Mouse (Mus musculus) limb, embryonic 10.5 days (tissue): Measurements from ENCODE around the gene Tcea2. TPM values are rescaled to one million over a fixed set of nuclear protein-coding genes. Genes with fewer than 3 reads are reported as not detected.

Experiments used
- DNase-seq: peaks from one replicate; pipeline ENCODE4 v3.0.0-alpha.2; 2017; ENCODE audit warnings: low spot score
- H3K27ac ChIP-seq: fragments of 300-500 bp; sonication (generic); 2 replicates; pipeline ENCODE4 v1.5.1; 2016; ENCODE audit warnings: mild to moderate bottlenecking
- H3K27me3 ChIP-seq: fragments of 300-500 bp; sonication (generic); 2 replicates; pipeline ENCODE4 v1.6.1; 2016; ENCODE audit warnings: low read depth, mild to moderate bottlenecking; ENCODE audit not compliant: poor library complexity, severe bottlenecking
- H3K36me3 ChIP-seq: fragments of 300-500 bp; sonication (generic); 2 replicates; pipeline ENCODE4 v1.6.1; 2016; ENCODE audit warnings: mild to moderate bottlenecking, moderate library complexity
- H3K4me1 ChIP-seq: fragments of 300-500 bp; sonication (generic); 2 replicates; pipeline ENCODE4 v1.6.1; 2016
- H3K4me3 ChIP-seq: fragments of 300-500 bp; sonication (generic); 2 replicates; pipeline ENCODE4 v1.5.1; 2016; ENCODE audit warnings: mild to moderate bottlenecking, moderate library complexity
- H3K9me3 ChIP-seq: fragments of 300-500 bp; sonication (generic); replicated peaks from 2 replicates; pipeline ENCODE4 v1.6.1; 2016; ENCODE audit warnings: mild to moderate bottlenecking
- WGBS: fragments of 180-500 bp; shearing (Covaris S2); methylation state at CpG from one replicate; pipeline ENCODE4 v1.1.7; 2016; 5-methylcytosine and 5-hydroxymethylcytosine counted together
- polyA plus RNA-seq: library from polyadenylated mRNA; unstranded; fragments of >200 nt; fragmentation: Nextera tagmentation; extraction: Ambion mirVana; gene quantifications from 2 replicates; pipeline ENCODE4 v1.2.1, GENCODE M21; 2016

The Tcea2 gene
- polyA plus RNA-seq, 1 experiment from 2014 or later, result 25.8 TPM

GRCm38 (mm10) chr2:181658930-181659555, 21.1 kb upstream of the Tcea2 start:
- Histone ChIP-seq H3K36me3 (peaks cover 48% of the 10 kb centered on the region), H3K27ac (peak overlapping the region; percentile 73; the same call in 1 of the 2 replicates), H3K9me3 (no peaks in the 10 kb centered on the region), H3K27me3 (no peaks in the 10 kb centered on the region), H3K4me1 (peaks cover 62% of the 10 kb centered on the region), H3K4me3 (no peak overlapping the region)
- peak; percentile 47 for DNase-seq
- WGBS, result 39% methylated on average over 17 of the region's 17 CpGs

DNA sequence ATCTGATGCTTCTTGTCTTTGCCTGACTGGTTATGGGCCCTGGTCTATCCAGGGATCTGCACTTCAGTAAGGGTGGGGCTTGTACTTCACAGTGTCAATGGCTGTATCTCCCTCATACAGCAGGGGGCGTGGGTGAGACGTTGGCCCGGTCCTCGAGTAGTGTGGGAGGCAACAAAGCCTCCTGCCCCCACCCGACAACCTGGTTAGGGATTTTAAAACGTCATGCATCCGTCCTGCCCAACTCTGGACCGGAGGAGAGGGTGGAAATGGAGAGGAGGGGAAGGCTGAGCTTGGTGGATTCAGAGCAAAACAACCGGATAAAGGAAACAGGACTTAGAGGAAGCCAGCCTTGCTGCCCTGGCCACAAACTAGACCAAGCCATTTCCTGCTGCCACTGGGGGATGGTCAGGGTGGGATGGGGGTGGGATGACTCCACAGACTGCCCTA, 20.5 kb upstream of the Tcea2 start:
- H3K4me3 ChIP-seq, result no peak overlapping the region
- WGBS, result 11% methylated on average over 9 of the region's 9 CpGs
- peaks cover 42% of the 10 kb centered on the region for H3K36me3 ChIP-seq
- H3K27me3 ChIP-seq, result no peaks in the 10 kb centered on the region
- H3K27ac ChIP-seq, result peak overlapping the region; percentile 73
- H3K9me3 ChIP-seq, result no peaks in the 10 kb centered on the region
- peaks cover 63% of the 10 kb centered on the region for H3K4me1 ChIP-seq
- peak; percentile 69 for DNase-seq

DNA sequence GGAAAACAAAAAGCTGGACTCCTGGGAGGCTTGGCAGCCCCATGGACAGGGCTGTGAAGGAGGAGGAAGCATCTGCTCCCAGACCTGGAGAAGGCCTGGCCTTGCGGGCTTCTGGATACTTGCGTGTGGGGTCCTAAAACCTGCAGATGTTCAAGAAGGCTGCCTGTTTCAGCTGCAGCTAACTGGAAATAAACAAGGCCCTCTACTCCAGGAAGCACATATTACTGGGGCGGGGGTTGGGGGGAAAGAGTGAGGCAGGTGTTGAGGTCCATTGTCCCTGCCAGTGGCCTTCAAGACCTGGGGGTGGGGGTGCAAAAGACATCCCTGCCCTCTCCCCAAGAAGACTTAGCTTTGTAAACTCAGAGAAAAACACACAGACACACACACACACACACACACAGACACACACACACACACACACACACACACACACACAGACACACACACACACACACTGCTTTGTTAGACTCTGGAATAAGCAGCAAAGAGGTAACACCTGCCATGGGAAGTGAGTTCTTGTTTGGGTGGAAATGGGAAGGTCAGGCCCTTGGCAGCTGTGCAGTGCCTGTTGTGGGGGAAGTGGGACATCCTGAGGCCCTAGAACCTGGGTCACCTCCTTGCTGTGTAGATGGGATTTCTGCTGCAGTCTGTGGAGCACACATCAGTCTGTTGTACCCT, 17.4 kb upstream of the Tcea2 start:
- no peak for DNase-seq
- Histone ChIP-seq H3K9me3 (no peaks in the 10 kb centered on the region), H3K36me3 (peaks cover 12% of the 10 kb centered on the region; the same call in 1 of the 2 replicates), H3K27me3 (peaks cover 10% of the 10 kb centered on the region), H3K27ac (peak overlapping the region; percentile 66), H3K4me3 (no peak overlapping the region), H3K4me1 (peaks cover 52% of the 10 kb centered on the region)
- WGBS, result 84% methylated on average over 3 of the region's 3 CpGs

DNA sequence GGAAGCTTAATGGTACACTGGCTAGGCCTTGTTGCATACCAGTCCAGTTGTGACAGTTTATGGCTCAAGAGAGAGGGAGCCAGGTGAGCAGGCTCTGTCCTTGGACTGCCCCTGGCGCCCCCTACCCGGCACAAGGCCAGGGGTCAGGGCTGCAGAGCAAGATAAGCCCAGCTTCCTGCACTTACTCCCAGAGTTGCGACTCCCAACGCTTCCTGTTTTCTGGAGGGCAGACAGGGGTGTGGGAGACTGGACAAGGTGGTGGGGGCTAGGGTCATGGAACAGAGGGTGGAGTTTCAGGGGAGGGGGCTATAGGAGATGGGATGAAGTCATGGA, 16.8 kb upstream of the Tcea2 start:
- Histone ChIP-seq H3K4me3 (no peak overlapping the region), H3K36me3 (peaks cover 7% of the 10 kb centered on the region; the same call in 1 of the 2 replicates), H3K4me1 (peaks cover 50% of the 10 kb centered on the region), H3K27me3 (peaks cover 15% of the 10 kb centered on the region), H3K27ac (peak overlapping the region; percentile 66), H3K9me3 (no peaks in the 10 kb centered on the region)
- DNase-seq, result no peak
- 22% methylated on average over 4 of the region's 4 CpGs for WGBS

DNA sequence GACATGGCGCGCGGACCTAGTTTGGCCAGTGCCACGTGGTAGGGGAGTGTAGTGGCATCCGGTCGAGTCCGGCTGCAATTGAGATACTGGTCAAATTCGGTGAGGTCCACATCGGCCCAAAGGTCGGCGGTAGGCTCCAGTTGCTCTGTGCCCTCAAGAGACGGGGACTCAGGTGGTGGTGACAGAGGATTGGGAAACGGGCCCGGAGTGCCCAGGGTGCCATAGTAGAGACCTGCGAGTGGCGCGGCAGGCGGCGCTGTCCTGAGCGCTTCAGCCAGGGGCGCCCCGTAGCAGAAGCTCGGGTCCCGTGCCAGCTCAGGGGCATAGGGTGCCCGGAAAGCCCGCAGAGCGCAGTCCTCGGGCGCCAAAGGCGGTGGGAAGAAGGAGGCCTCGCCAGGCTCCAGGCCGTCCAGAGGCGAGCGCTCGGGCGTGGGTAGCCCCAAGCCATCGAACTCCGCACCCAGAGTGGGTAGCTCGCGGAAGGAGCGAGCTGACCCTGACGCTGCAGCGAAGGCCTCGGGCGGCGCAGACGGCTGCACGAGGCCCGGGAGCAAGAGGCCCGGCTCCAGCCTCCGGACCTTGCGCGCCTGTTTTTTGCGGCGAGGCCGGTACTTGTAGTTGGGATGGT, 9.7 kb upstream of the Tcea2 start:
- Histone ChIP-seq H3K36me3 (no peaks in the 10 kb centered on the region), H3K27ac (peak overlapping the region; percentile 80), H3K4me1 (peaks cover 43% of the 10 kb centered on the region), H3K4me3 (peak overlapping the region; percentile 52), H3K27me3 (peaks cover 80% of the 10 kb centered on the region), H3K9me3 (no peaks in the 10 kb centered on the region)
- peak; percentile 61 for DNase-seq
- 2% methylated on average over 55 of the region's 56 CpGs for WGBS

- peak; percentile 72 for DNase-seq
- H3K4me3 ChIP-seq, result peak overlapping the region; percentile 52
- under 1% methylated on average over 41 of the region's 41 CpGs for WGBS
- H3K4me1 ChIP-seq, result peaks cover 48% of the 10 kb centered on the region
- peak overlapping the region; percentile 80 for H3K27ac ChIP-seq
- peaks cover 80% of the 10 kb centered on the region for H3K27me3 ChIP-seq
- H3K9me3 ChIP-seq, result no peaks in the 10 kb centered on the region
- H3K36me3 ChIP-seq, result no peaks in the 10 kb centered on the region
These were observed 9.2 kb upstream of the Tcea2 start for GRCm38 (mm10) chr2:181670913-181671311.

DNA sequence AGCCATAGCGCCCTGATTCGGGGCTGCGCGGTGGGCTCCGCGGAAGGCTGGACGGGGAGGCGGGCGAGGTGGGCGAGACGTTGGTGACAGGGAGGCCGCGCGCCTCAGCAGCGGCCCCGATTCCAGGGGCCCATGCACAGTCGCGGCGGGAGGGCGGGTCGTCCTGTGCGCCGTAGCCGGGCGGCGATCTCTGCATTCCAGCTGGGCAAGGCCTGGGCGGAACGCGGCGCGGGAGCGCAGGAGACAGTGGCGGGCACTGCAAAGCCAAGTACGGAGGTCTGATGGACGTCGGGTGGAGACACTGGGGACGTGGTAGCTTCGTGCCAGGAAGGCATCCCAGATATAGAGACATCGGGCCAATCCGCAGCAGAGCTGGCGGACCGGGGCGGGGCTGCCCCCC, 8.8 kb upstream of the Tcea2 start, which contains the start of gene Sox18:
Gene Sox18, minus strand, starts transcription at position 315 of the 400 bp plus-strand sequence.
- WGBS, result under 1% methylated on average over 43 of the region's 43 CpGs
- Histone ChIP-seq H3K27ac (peak within 1 kb of the TSS; percentile 80), H3K4me3 (peak within 1 kb of the TSS; percentile 52), H3K36me3 (no peaks in the 10 kb centered on the region), H3K9me3 (no peaks in the 10 kb centered on the region), H3K4me1 (peaks cover 52% of the 10 kb centered on the region), H3K27me3 (peaks cover 80% of the 10 kb centered on the region)
- no peak for DNase-seq

DNA sequence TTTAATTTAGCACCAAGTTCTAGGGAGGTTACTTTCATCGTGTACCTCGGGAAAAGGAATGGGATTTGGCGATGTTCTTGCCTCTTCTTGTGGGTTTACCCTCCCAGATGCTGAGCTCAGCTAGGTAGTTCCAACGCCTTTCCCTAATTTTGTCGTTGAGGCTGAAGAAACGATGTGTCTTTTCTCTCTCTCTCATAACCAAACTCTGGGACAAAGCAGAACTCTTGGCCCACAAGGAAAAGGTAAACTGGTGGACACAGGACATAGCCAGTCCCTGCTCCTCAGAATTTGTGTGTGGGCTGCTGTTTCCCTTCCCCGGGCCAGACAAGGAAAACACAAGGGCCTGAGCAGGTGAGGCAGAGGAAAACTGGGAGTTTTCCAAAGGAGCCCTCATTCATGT, 8.1 kb upstream of the Tcea2 start:
- Histone ChIP-seq H3K36me3 (no peaks in the 10 kb centered on the region), H3K27me3 (peaks cover 77% of the 10 kb centered on the region), H3K27ac (no peak overlapping the region), H3K4me3 (peak overlapping the region; percentile 52; the same call in 1 of the 2 replicates), H3K4me1 (peaks cover 58% of the 10 kb centered on the region), H3K9me3 (no peaks in the 10 kb centered on the region)
- WGBS, result 23% methylated on average over 7 of the region's 7 CpGs
- DNase-seq, result no peak

- Histone ChIP-seq H3K27ac (peak overlapping the region; percentile 46; the same call in 1 of the 2 replicates), H3K4me1 (peaks cover 61% of the 10 kb centered on the region), H3K36me3 (no peaks in the 10 kb centered on the region), H3K27me3 (peaks cover 62% of the 10 kb centered on the region), H3K9me3 (no peaks in the 10 kb centered on the region), H3K4me3 (no peak overlapping the region)
- no peak for DNase-seq
- 79% methylated on average over 1 of the region's 1 CpGs for WGBS
These were observed 6.6 kb upstream of the Tcea2 start for GRCm38 (mm10) chr2:181673501-181673900.

DNA sequence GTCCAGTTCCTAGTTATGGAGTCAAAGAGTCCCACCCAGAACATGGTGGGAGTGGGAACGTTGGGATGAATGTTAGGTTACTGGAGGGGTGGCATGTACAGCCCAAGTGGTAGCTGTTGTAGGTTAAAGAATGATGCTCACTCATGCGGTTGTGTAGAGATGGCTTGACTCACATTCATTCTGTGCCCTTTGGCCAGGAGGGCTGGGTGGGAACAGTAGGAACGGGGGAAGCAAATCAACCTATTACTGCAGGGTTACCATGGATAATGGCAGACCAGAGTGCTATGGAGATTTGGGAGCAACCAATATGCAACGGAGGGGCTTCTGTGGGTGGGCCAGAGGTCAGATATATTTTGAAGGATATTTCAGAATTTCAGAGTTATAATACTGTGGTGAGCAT, 5.2 kb upstream of the Tcea2 start:
- no peak for DNase-seq
- H3K36me3 ChIP-seq, result no peaks in the 10 kb centered on the region
- H3K9me3 ChIP-seq, result no peaks in the 10 kb centered on the region
- peak overlapping the region; percentile 85 for H3K27ac ChIP-seq
- peak overlapping the region; percentile 42; the same call in 1 of the 2 replicates for H3K4me3 ChIP-seq
- H3K4me1 ChIP-seq, result peaks cover 72% of the 10 kb centered on the region
- 77% methylated on average over 4 of the region's 4 CpGs for whole genome bisulfite sequencing
- H3K27me3 ChIP-seq, result peaks cover 48% of the 10 kb centered on the region

- H3K27me3 ChIP-seq, result peaks cover 42% of the 10 kb centered on the region
- H3K4me3 ChIP-seq, result peak overlapping the region; percentile 42
- peak overlapping the region; percentile 85 for H3K27ac ChIP-seq
- DNase-seq, result peak; percentile 72
- under 1% methylated on average over 14 of the region's 14 CpGs for WGBS
- no peaks in the 10 kb centered on the region for H3K36me3 ChIP-seq
- peaks cover 69% of the 10 kb centered on the region for H3K4me1 ChIP-seq
- no peaks in the 10 kb centered on the region for H3K9me3 ChIP-seq
These were observed 4.7 kb upstream of the Tcea2 start for GRCm38 (mm10) chr2:181675454-181675853.

GRCm38 (mm10) chr2:181676424-181676823, 3.7 kb upstream of the Tcea2 start:
- DNase-seq, result no peak
- Histone ChIP-seq H3K36me3 (no peaks in the 10 kb centered on the region), H3K27ac (peak overlapping the region; percentile 85), H3K4me1 (peaks cover 66% of the 10 kb centered on the region), H3K9me3 (no peaks in the 10 kb centered on the region), H3K27me3 (peaks cover 33% of the 10 kb centered on the region), H3K4me3 (no peak overlapping the region)
- 77% methylated on average over 2 of the region's 2 CpGs for WGBS
